Mouse (Mus musculus) lung, postnatal 25 days (tissue): ENCODE measurements around the gene Grid1.

ENCODE experiments used
- DNase-seq: peaks from one replicate; pipeline ENCODE4 v3.0.0; 2022; ENCODE audit warnings: low spot score

Gene Grid1

GRCm38 (mm10) chr14:35393591-35393990 lies 573.7 kb downstream of the Grid1 start:
- no peak for DNase-seq

- DNase-seq = no peak
Observed at GRCm38 (mm10) chr14:35404249-35404908, 584.5 kb downstream of the Grid1 start.

GRCm38 (mm10) chr14:35430259-35430658 lies 610.4 kb downstream of the Grid1 start:
- DNase-seq = no peak

- no peak for DNase-seq
Observed at GRCm38 (mm10) chr14:35453702-35454101, 633.8 kb downstream of the Grid1 start.

- no peak for DNase-seq
Observed at GRCm38 (mm10) chr14:35468254-35468653, 648.3 kb downstream of the Grid1 start.

- no peak for DNase-seq
Observed at GRCm38 (mm10) chr14:35486017-35486416, 666.1 kb downstream of the Grid1 start.

GRCm38 (mm10) chr14:35502324-35502723 lies 682.4 kb downstream of the Grid1 start:
- DNase-seq = no peak

- no peak for DNase-seq
Observed at GRCm38 (mm10) chr14:35519402-35519801, 699.5 kb downstream of the Grid1 start.

- no peak for DNase-seq
Observed at GRCm38 (mm10) chr14:35538835-35539234, 718.9 kb downstream of the Grid1 start.

GRCm38 (mm10) chr14:35541254-35541991 lies 721.5 kb downstream of the Grid1 start:
- DNase-seq = no peak

- DNase-seq = no peak
Observed at GRCm38 (mm10) chr14:35541992-35542380, 722.1 kb downstream of the Grid1 start.

- no peak for DNase-seq
Observed at GRCm38 (mm10) chr14:35554288-35554687, 734.4 kb downstream of the Grid1 start.

GRCm38 (mm10) chr14:35561244-35561893 lies 741.5 kb downstream of the Grid1 start:
- no peak for DNase-seq

- no peak for DNase-seq
Observed at GRCm38 (mm10) chr14:35572991-35573502, 753.1 kb downstream of the Grid1 start.

- no peak for DNase-seq
Observed at GRCm38 (mm10) chr14:35574489-35574888, 754.6 kb downstream of the Grid1 start.

GRCm38 (mm10) chr14:35575285-35575684 lies 755.4 kb downstream of the Grid1 start:
- DNase-seq = no peak

- no peak for DNase-seq
Observed at GRCm38 (mm10) chr14:35625749-35626148, 805.8 kb downstream of the Grid1 start.
